Mouse (Mus musculus) lung, adult 2 months (tissue): ENCODE data around the gene Slain2.

Experiments used
- CTCF ChIP-seq: fragments of 200-500 bp; IDR thresholded peaks from 2 replicates; pipeline ENCODE4 v1.5.1; 2011; ENCODE audit warnings: mild to moderate bottlenecking, low read length, control low read depth; ENCODE audit not compliant: insufficient read depth
- POLR2A ChIP-seq: fragments of 200-500 bp; IDR thresholded peaks from 2 replicates; pipeline ENCODE4 v1.6.1; 2011; ENCODE audit warnings: low read depth, mild to moderate bottlenecking, control low read depth, low read length, borderline replicate concordance; ENCODE audit errors: extremely low read depth

DNA sequence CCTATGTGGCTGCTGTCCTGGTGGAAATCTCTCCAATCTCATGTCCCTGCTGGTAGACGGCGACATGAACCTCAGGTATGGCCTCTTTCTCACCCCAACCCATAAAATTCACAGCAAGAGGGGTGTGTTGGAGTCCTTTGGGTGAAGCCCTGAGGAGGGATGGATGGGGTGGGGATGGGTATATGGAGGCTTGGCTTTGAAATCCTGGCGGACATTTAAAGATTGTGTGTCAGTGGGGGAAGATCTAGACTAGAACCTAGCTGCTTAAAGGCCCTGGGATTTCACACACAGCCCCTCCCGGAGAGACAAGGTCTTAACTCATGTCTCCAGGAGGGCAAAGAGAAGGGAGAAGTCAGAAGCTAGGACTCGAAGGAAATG, 93.5 kb downstream of the Slain2 start:
- no peak for TF ChIP-seq CTCF
- no peak for TF ChIP-seq POLR2A
